Mouse (Mus musculus): ENCODE results near the gene Gm5244. TPM values are rescaled to one million over a fixed set of nuclear protein-coding genes. Genes with fewer than 3 reads are reported as not detected.

The Gm5244 gene
- polyA plus RNA-seq, 1 experiment from 2014 or later = not detected

DNA sequence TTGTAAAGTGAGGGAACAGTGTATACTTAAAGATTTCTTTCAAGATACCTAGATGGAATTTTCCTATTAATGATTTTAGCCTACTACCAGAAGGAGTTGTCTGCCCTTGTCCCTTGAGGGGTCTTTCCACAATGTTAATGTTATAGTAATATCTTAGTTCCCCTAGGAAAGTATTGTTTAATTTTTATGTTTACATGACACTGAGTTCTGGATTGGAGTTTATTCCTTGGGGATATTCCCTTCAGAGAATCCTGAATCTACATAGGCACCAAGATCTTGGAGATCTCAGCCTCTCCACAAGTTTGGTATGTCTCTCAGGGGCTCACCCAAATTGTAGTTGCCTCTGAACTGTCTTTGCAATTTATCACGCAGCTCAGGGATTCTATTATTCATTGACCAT lies 10.5 kb downstream of the Gm5244 start, which contains the start of gene Olfr1444:
Gene Olfr1444, plus strand, starts transcription at position 301 of the 400 bp plus-strand sequence.
- no peaks in the 10 kb centered on the region for H3K36me3 ChIP-seq (replicated peaks; ENCODE audit: control insufficient read depth, insufficient read depth)
- WGBS = 53% methylated on average over 1 of the region's 1 CpGs
- no peak for ATAC-seq (ENCODE audit: low FRiP score)
- H3K9ac ChIP-seq = no peak within 1 kb of the TSS
- no peak within 1 kb of the TSS for H3K4me3 ChIP-seq (replicated peaks; ENCODE audit: low read length)
- H3K27ac ChIP-seq = no peak within 1 kb of the TSS
- no peaks in the 10 kb centered on the region for H3K4me1 ChIP-seq (replicated peaks; ENCODE audit: control insufficient read depth, insufficient read depth, low read length)
- H3K27me3 ChIP-seq (ENCODE audit: control insufficient read depth, insufficient read depth, low read length) = no peaks in the 10 kb centered on the region
- no peak for DNase-seq (ENCODE audit: low spot score)
- no peak within 1 kb of the TSS for H3K4me2 ChIP-seq (replicated peaks)
- no peaks in the 10 kb centered on the region for H3K9me3 ChIP-seq (ENCODE audit: control insufficient read depth, low read length)

DNA sequence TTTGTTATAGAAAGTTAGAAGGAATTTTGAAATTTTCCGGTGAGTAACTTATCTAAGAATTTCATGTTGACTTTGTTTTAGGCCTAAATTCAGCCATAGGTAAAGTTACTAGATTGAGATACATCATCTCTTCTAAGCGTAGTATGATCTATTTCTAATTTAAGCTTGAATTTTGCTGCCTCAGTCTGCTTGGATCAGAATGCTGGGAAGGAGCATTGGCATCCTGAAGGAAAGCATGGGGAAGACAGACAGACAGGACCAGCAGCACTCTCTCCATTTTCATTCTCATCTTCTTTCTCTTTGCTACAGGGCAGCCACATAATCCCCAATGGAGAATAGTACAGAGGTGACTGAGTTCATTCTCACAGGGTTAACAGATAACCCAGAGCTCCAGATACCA lies 37.1 kb downstream of the Gm5244 start, which contains the start of gene Olfr1445:
Gene Olfr1445, plus strand, starts transcription at position 301 of the 400 bp plus-strand sequence.
- H3K9ac ChIP-seq = no peak within 1 kb of the TSS
- ATAC-seq (ENCODE audit: low FRiP score) (no peak), DNase-seq (ENCODE audit: low spot score) (no peak)
- no peaks in the 10 kb centered on the region for H3K36me3 ChIP-seq (replicated peaks; ENCODE audit: control insufficient read depth, insufficient read depth)
- H3K4me3 ChIP-seq (replicated peaks; ENCODE audit: low read length) = no peak within 1 kb of the TSS
- H3K9me3 ChIP-seq (ENCODE audit: control insufficient read depth, low read length) = no peaks in the 10 kb centered on the region
- H3K27ac ChIP-seq = no peak within 1 kb of the TSS
- WGBS = 93% methylated on average over 2 of the region's 2 CpGs
- no peaks in the 10 kb centered on the region for H3K27me3 ChIP-seq (ENCODE audit: control insufficient read depth, insufficient read depth, low read length)
- H3K4me2 ChIP-seq (replicated peaks) = no peak within 1 kb of the TSS
- H3K4me1 ChIP-seq (replicated peaks; ENCODE audit: control insufficient read depth, insufficient read depth, low read length) = no peaks in the 10 kb centered on the region

DNA sequence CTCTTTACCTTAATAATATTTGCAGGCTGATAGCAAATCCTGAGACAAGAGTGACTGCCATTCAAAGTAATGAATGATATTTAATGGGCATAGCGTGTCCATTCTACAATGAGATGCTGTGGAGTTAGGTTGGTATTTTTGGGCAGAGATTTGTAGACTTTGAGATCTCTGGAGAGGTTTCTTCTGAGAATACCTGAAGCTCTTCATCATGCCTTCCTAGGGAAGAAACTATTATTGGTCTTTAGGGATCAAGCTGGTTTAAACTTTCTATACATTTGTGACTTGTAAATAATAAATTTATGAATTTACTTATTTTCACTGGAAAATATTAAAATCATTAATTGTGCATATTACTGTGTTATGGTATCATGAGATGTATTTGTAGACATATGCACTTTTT lies 46.9 kb downstream of the Gm5244 start, which contains the start of gene Olfr1446:
Gene Olfr1446, minus strand, starts transcription at position 101 of the 400 bp plus-strand sequence.
- H3K27ac ChIP-seq = no peak within 1 kb of the TSS
- no peak for ATAC-seq (ENCODE audit: low FRiP score)
- no peak within 1 kb of the TSS for H3K4me2 ChIP-seq (replicated peaks)
- H3K9me3 ChIP-seq (ENCODE audit: control insufficient read depth, low read length) = no peaks in the 10 kb centered on the region
- no peak for DNase-seq (ENCODE audit: low spot score)
- H3K4me1 ChIP-seq (replicated peaks; ENCODE audit: control insufficient read depth, insufficient read depth, low read length) = no peaks in the 10 kb centered on the region
- no peak within 1 kb of the TSS for H3K4me3 ChIP-seq (replicated peaks; ENCODE audit: low read length)
- WGBS = 88% methylated on average over 1 of the region's 1 CpGs
- H3K36me3 ChIP-seq (replicated peaks; ENCODE audit: control insufficient read depth, insufficient read depth) = no peaks in the 10 kb centered on the region
- no peak within 1 kb of the TSS for H3K9ac ChIP-seq
- H3K27me3 ChIP-seq (ENCODE audit: control insufficient read depth, insufficient read depth, low read length) = no peaks in the 10 kb centered on the region

Other genes with a start within 250 kb of the Gm5244 start
- not detected in 2 replicates for gene Gm4952, start 246.7 kb upstream of the Gm5244 start, polyA plus RNA-seq (2014; fragmentation: Nextera tagmentation; extraction: Ambion mirVana)
- gene Glyat, start 213.4 kb upstream of the Gm5244 start, polyA plus RNA-seq (2014; fragmentation: Nextera tagmentation; extraction: Ambion mirVana) = not detected in 2 replicates
- not detected in 2 replicates for gene Olfr1442, start 176.2 kb upstream of the Gm5244 start, polyA plus RNA-seq (2014; fragmentation: Nextera tagmentation; extraction: Ambion mirVana)
- not detected in 2 replicates for gene Olfr1443, start 168.6 kb upstream of the Gm5244 start, polyA plus RNA-seq (2014; fragmentation: Nextera tagmentation; extraction: Ambion mirVana)
- not detected in 2 replicates for gene Keg1, start 150.9 kb upstream of the Gm5244 start, polyA plus RNA-seq (2014; fragmentation: Nextera tagmentation; extraction: Ambion mirVana)
- 0.39 TPM in 1 of 2 replicates, not detected in the other for gene Cntf, start 81.0 kb upstream of the Gm5244 start, polyA plus RNA-seq (2014; fragmentation: Nextera tagmentation; extraction: Ambion mirVana)
- gene Zfp91, start 50.6 kb upstream of the Gm5244 start, polyA plus RNA-seq (2014; fragmentation: Nextera tagmentation; extraction: Ambion mirVana) = 8.5 and 9.6 TPM in 2 replicates
- gene Lpxn, start 50.5 kb upstream of the Gm5244 start, polyA plus RNA-seq (2014; fragmentation: Nextera tagmentation; extraction: Ambion mirVana) = 0.83 and 1.1 TPM in 2 replicates
- gene Olfr1444, start 10.6 kb downstream of the Gm5244 start, polyA plus RNA-seq (2014; fragmentation: Nextera tagmentation; extraction: Ambion mirVana) = not detected in 2 replicates
- not detected in 2 replicates for gene Olfr1445, start 37.2 kb downstream of the Gm5244 start, polyA plus RNA-seq (2014; fragmentation: Nextera tagmentation; extraction: Ambion mirVana)
- not detected in 2 replicates for gene Olfr1446, start 46.8 kb downstream of the Gm5244 start, polyA plus RNA-seq (2014; fragmentation: Nextera tagmentation; extraction: Ambion mirVana)
- gene Olfr1447, start 57.1 kb downstream of the Gm5244 start, polyA plus RNA-seq (2014; fragmentation: Nextera tagmentation; extraction: Ambion mirVana) = not detected in 2 replicates
- gene Olfr1448, start 77.7 kb downstream of the Gm5244 start, polyA plus RNA-seq (2014; fragmentation: Nextera tagmentation; extraction: Ambion mirVana) = not detected in 2 replicates
- not detected in 2 replicates for gene Olfr1449, start 84.2 kb downstream of the Gm5244 start, polyA plus RNA-seq (2014; fragmentation: Nextera tagmentation; extraction: Ambion mirVana)
- gene Olfr1450, start 103.6 kb downstream of the Gm5244 start, polyA plus RNA-seq (2014; fragmentation: Nextera tagmentation; extraction: Ambion mirVana) = not detected in 2 replicates
- gene Olfr1451, start 148.3 kb downstream of the Gm5244 start, polyA plus RNA-seq (2014; fragmentation: Nextera tagmentation; extraction: Ambion mirVana) = not detected in 2 replicates
- gene Olfr1453, start 181.6 kb downstream of the Gm5244 start, polyA plus RNA-seq (2014; fragmentation: Nextera tagmentation; extraction: Ambion mirVana) = not detected in 2 replicates
- gene Olfr1454, start 213.9 kb downstream of the Gm5244 start, polyA plus RNA-seq (2014; fragmentation: Nextera tagmentation; extraction: Ambion mirVana) = not detected in 2 replicates

Data from hindbrain, embryonic 14.5 days (tissue).